8 mouse cellular contexts compared by ENCODE assay signal in the genomic region with DNA sequence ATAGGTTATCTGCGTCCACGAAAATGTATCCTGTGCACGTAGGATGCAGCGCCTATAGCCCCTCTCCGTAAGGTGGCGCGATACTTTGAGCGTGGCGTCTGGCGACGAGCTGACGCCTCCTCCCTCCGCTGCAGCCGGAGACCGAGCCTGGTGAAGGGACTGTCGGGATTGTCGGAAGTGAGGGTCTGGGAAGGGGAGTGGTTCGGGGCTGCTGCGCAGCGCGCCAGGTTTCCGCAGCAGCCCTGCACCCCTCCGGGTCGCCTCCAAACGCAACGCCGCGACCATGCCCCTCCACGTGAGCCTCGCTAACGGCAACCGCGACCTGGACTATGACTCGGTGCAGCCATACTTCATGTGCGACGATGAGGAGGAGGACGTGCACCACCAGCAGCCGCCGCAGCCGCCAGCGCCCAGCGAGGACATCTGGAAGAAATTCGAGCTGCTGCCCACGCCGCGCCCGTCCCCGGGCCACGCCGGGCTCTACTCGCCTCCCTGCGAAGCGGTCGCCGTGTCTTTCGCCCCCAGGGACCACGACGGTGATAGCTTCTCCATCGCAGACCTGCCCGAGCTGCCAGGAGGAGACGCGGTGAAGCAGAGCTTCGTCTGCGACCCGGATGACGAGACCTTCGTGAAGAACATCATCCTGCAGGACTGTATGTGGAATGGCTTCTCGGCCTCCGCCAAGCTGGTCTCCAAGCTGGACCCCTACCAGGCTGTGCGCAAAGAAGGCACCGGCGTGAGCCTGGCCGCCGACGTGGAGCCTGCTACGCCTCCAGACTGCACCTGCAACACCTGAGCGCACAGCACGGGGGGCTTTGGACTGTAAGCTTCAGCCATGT. TPM values are rescaled to one million over a fixed set of nuclear protein-coding genes. Genes with fewer than 3 reads are reported as not detected.
A peak's percentile ranks its signal among the peaks of the same experiment; 100 is the strongest.
DNase-seq lines count a peak whose midpoint lies in the region; TF ChIP-seq lines count a peak whose summit lies in the region.

Bmyc (plus strand) TSS at position 97 of the 839 bp plus-strand sequence.

- intact Hi-C loops in left cerebral cortex, adult 2 months (cut with DNase I) = loop anchor here (5.0 kb wide), 2 partner anchors 275 to 315 kb away; partner anchors contain the start of genes Camsap1 and Ubac1

- H3K27ac ChIP-seq in left cerebral cortex, adult 2 months = peak within 1 kb of the TSS; percentile 93

- peak; percentile 91 for DNase-seq in adrenal gland, adult 2 months
- peak; percentile 97 for DNase-seq in embryo, embryonic 10 days (ENCODE audit: low spot score)
- DNase-seq in gastrocnemius, postnatal 25 days = peak; percentile 78
- peak; percentile 85 for DNase-seq in induced T-regulatory cell, adult 2 months (ENCODE audit: low read depth)
- peak; percentile 86 to 88 for DNase-seq in left cerebral cortex, adult 2 months (ENCODE audit: extremely low spot score in 1 of 2, low spot score in 2 of 2)
- peak; percentile 82 to 85 for DNase-seq in lung, postnatal 4 days
- peak; percentile 93 for DNase-seq in right cerebral cortex, adult 18-20 months
- DNase-seq in urinary bladder, postnatal 14 days (ENCODE audit: low spot score) = peak; percentile 83

- peak; percentile 62 for TF ChIP-seq CTCF in left cerebral cortex, adult 2 months (IDR thresholded peaks at IDR 0.05)

- H3K4me3 ChIP-seq in left cerebral cortex, adult 2 months = peak within 1 kb of the TSS; percentile 60

RNA-seq across cellular contexts. Expression of gene Bmyc, which starts in this region (rescaled TPM):
- total RNA-seq in adrenal gland, adult 2 months (2021) = 10 to 100 TPM; 36.7 to 46.1 TPM
- polyA plus RNA-seq in adrenal gland, adult 2 months (2012; rRNA removed) = 134 and 139 TPM in 2 replicates
- 10 to 100 TPM in 1 of 2 experiments, 1 to 10 TPM in 1; 8.4 to 11.2 TPM for total RNA-seq in gastrocnemius, postnatal 25 days (2021)
- total RNA-seq in left cerebral cortex, adult 2 months (2021) = 10 to 100 TPM; 82.6 to 89.9 TPM

Comparison
In these comparisons a context has a peak if more than half of its experiments do, and no peak if none do; other contexts are left out.
1. Peak in every context shown above with its lines: DNase-seq, H3K4me3 ChIP-seq and H3K27ac ChIP-seq.